Mouse (Mus musculus) heart, adult 9 months (tissue): ENCODE data around the gene 1810043G02Rik.
"Not testable (repeated sequence)": the region's sequence is repeated elsewhere in the genome, so short reads cannot be mapped to it uniquely, and the experiment has no call there.

Source experiments
- DNase-seq, 2 experiments: peaks; one replicate each; pipeline ENCODE4 v3.0.0; 2022; ENCODE audit warnings: low spot score in 2 of 2

The 1810043G02Rik gene

GRCm38 (mm10) chr10:77978351-77979350 lies at the start of gene 1810043G02Rik:
Gene 1810043G02Rik (plus strand): TSS chr10:77978524.
- DNase-seq: peak; percentile 97 to 99

GRCm38 (mm10) chr10:77939685-77940084 lies 38.6 kb upstream of the 1810043G02Rik start:
- no peak for DNase-seq

GRCm38 (mm10) chr10:77950468-77950867 lies 27.9 kb upstream of the 1810043G02Rik start:
- not testable (repeated sequence) for DNase-seq

- DNase-seq: no peak
Observed at GRCm38 (mm10) chr10:77962725-77963124, 15.6 kb upstream of the 1810043G02Rik start.

- DNase-seq: no peak
Observed at GRCm38 (mm10) chr10:77963971-77964370, 14.4 kb upstream of the 1810043G02Rik start.

- DNase-seq: no peak
Observed at GRCm38 (mm10) chr10:77969274-77969972, 8.9 kb upstream of the 1810043G02Rik start.

GRCm38 (mm10) chr10:77969973-77970325 lies 8.4 kb upstream of the 1810043G02Rik start:
- DNase-seq: no peak

GRCm38 (mm10) chr10:77970481-77970880 lies 7.8 kb upstream of the 1810043G02Rik start, which contains the start of gene Trpm2:
Gene Trpm2 (minus strand): TSS chr10:77970563.
- peak in 1 of 2 experiments; percentile 59 for DNase-seq

- DNase-seq: no peak
Observed at GRCm38 (mm10) chr10:77971191-77971590, 7.1 kb upstream of the 1810043G02Rik start.

- no peak for DNase-seq
Observed at GRCm38 (mm10) chr10:77971709-77972553, 6.4 kb upstream of the 1810043G02Rik start.

- no peak for DNase-seq
Observed at GRCm38 (mm10) chr10:77974323-77974722, 4.0 kb upstream of the 1810043G02Rik start.

- DNase-seq: no peak
Observed at GRCm38 (mm10) chr10:77974811-77975210, 3.5 kb upstream of the 1810043G02Rik start.

GRCm38 (mm10) chr10:77975653-77976052 lies 2.7 kb upstream of the 1810043G02Rik start:
- no peak for DNase-seq

GRCm38 (mm10) chr10:77976458-77977150 lies 1.7 kb upstream of the 1810043G02Rik start:
- no peak for DNase-seq

GRCm38 (mm10) chr10:77984660-77985059 lies 6.3 kb downstream of the 1810043G02Rik start:
- peak; percentile 66 to 79 for DNase-seq

GRCm38 (mm10) chr10:77985775-77986174 lies 7.5 kb downstream of the 1810043G02Rik start:
- DNase-seq: no peak

- DNase-seq: peak; percentile 40 to 50
Observed at GRCm38 (mm10) chr10:77995639-77996038, 17.3 kb downstream of the 1810043G02Rik start.

- DNase-seq: no peak
Observed at GRCm38 (mm10) chr10:78000200-78000599, 21.9 kb downstream of the 1810043G02Rik start.

- DNase-seq: peak; percentile 29 to 45
Observed at GRCm38 (mm10) chr10:78001796-78002195, 23.5 kb downstream of the 1810043G02Rik start.

GRCm38 (mm10) chr10:78002316-78002715 lies 24.0 kb downstream of the 1810043G02Rik start:
- DNase-seq: no peak
